Mouse (Mus musculus): ENCODE measurements around the gene Trmt1. TPM values are rescaled to one million over a fixed set of nuclear protein-coding genes. Genes with fewer than 3 reads are reported as not detected.

Trmt1 gene
- polyA plus RNA-seq, 1 experiment = 145 TPM

- Histone ChIP-seq H3K4me3 (ENCODE audit: insufficient read depth, low read length) (no peak overlapping the region), H3K4me1 (ENCODE audit: control insufficient read depth, insufficient read depth, low read length) (peaks cover 32% of the 10 kb centered on the region), H3K27ac (ENCODE audit: insufficient read depth, low read length) (peak overlapping the region; percentile 30; the same call in 1 of the 2 replicates)
- no peak for TF ChIP-seq CTCF (IDR thresholded peaks at IDR 0.05; ENCODE audit: extremely low read depth, insufficient read depth, low read length)
Observed at GRCm38 (mm10) chr8:84740895-84741843, 55.1 kb downstream of the Trmt1 start.

GRCm38 (mm10) chr8:84742171-84743053, 56.3 kb downstream of the Trmt1 start:
- H3K4me1 ChIP-seq (ENCODE audit: control insufficient read depth, insufficient read depth, low read length) = peaks cover 39% of the 10 kb centered on the region
- H3K27ac ChIP-seq (ENCODE audit: insufficient read depth, low read length) = peak overlapping the region; percentile 30; the same call in 1 of the 2 replicates
- TF ChIP-seq CTCF (IDR thresholded peaks at IDR 0.05; ENCODE audit: extremely low read depth, insufficient read depth, low read length) = no peak
- no peak for TF ChIP-seq POLR2A (IDR thresholded peaks at IDR 0.05; ENCODE audit: extremely low read depth, insufficient read depth, low read length)
- H3K4me3 ChIP-seq (ENCODE audit: insufficient read depth, low read length) = no peak overlapping the region

GRCm38 (mm10) chr8:84743054-84743415, 56.9 kb downstream of the Trmt1 start:
- no peak overlapping the region for H3K27ac ChIP-seq (ENCODE audit: insufficient read depth, low read length)
- TF ChIP-seq CTCF (IDR thresholded peaks at IDR 0.05; ENCODE audit: extremely low read depth, insufficient read depth, low read length) (no peak), POLR2A (IDR thresholded peaks at IDR 0.05; ENCODE audit: extremely low read depth, insufficient read depth, low read length) (no peak)
- no peak overlapping the region for H3K4me3 ChIP-seq (ENCODE audit: insufficient read depth, low read length)
- H3K4me1 ChIP-seq (ENCODE audit: control insufficient read depth, insufficient read depth, low read length) = peaks cover 37% of the 10 kb centered on the region

GRCm38 (mm10) chr8:84743517-84744420, 57.7 kb downstream of the Trmt1 start:
- no peak overlapping the region; the same call in 1 of the 2 replicates for H3K27ac ChIP-seq (ENCODE audit: insufficient read depth, low read length)
- TF ChIP-seq CTCF (IDR thresholded peaks at IDR 0.05; ENCODE audit: extremely low read depth, insufficient read depth, low read length) = no peak
- no peak overlapping the region for H3K4me3 ChIP-seq (ENCODE audit: insufficient read depth, low read length)
- H3K4me1 ChIP-seq (ENCODE audit: control insufficient read depth, insufficient read depth, low read length) = peaks cover 33% of the 10 kb centered on the region

- H3K4me3 ChIP-seq (ENCODE audit: insufficient read depth, low read length) = no peak overlapping the region
- no peak for TF ChIP-seq CTCF (IDR thresholded peaks at IDR 0.05; ENCODE audit: extremely low read depth, insufficient read depth, low read length)
- no peak for TF ChIP-seq POLR2A (IDR thresholded peaks at IDR 0.05; ENCODE audit: extremely low read depth, insufficient read depth, low read length)
- H3K4me1 ChIP-seq (ENCODE audit: control insufficient read depth, insufficient read depth, low read length) = peaks cover 35% of the 10 kb centered on the region
- no peak overlapping the region for H3K27ac ChIP-seq (ENCODE audit: insufficient read depth, low read length)
Observed at GRCm38 (mm10) chr8:84745032-84745925, 59.2 kb downstream of the Trmt1 start.

Other genes starting within 250 kb of the Trmt1 start
- gene Ier2, start 23.5 kb upstream of the Trmt1 start, polyA plus RNA-seq (2012; rRNA removed) = 9.6 and 13.4 TPM in 2 replicates
- 86.5 and 86.7 TPM in 2 replicates for gene Nacc1, start 1.6 kb downstream of the Trmt1 start, polyA plus RNA-seq (2012; rRNA removed)
- gene Lyl1, start 15.2 kb downstream of the Trmt1 start, polyA plus RNA-seq (2012; rRNA removed) = 3.3 and 3.4 TPM in 2 replicates
- gene G430095P16Rik, start 36.7 kb downstream of the Trmt1 start, polyA plus RNA-seq (2012; rRNA removed) = 0.30 and 0.42 TPM in 2 replicates
- gene Nfix, start 114.0 kb downstream of the Trmt1 start, polyA plus RNA-seq (2012; rRNA removed) = 82.8 and 89.1 TPM in 2 replicates
- gene Dand5, start 136.5 kb downstream of the Trmt1 start, polyA plus RNA-seq (2012; rRNA removed) = 14.9 and 16.0 TPM in 2 replicates
- gene Gadd45gip1, start 145.2 kb downstream of the Trmt1 start, polyA plus RNA-seq (2012; rRNA removed) = 26.0 and 31.2 TPM in 2 replicates
- gene Rad23a, start 154.4 kb downstream of the Trmt1 start, polyA plus RNA-seq (2012; rRNA removed) = 84.7 and 85.9 TPM in 2 replicates
- 437 and 467 TPM in 2 replicates for gene Calr, start 160.6 kb downstream of the Trmt1 start, polyA plus RNA-seq (2012; rRNA removed)
- 58.7 and 60.4 TPM in 2 replicates for gene Farsa, start 170.7 kb downstream of the Trmt1 start, polyA plus RNA-seq (2012; rRNA removed)
- 3.7 and 4.2 TPM in 2 replicates for gene Syce2, start 185.8 kb downstream of the Trmt1 start, polyA plus RNA-seq (2012; rRNA removed)
- 81.5 and 91.9 TPM in 2 replicates for gene Gcdh, start 207.6 kb downstream of the Trmt1 start, polyA plus RNA-seq (2012; rRNA removed)
- 0.23 and 0.35 TPM in 2 replicates for gene Klf1, start 215.6 kb downstream of the Trmt1 start, polyA plus RNA-seq (2012; rRNA removed)
- gene Dnase2a, start 222.3 kb downstream of the Trmt1 start, polyA plus RNA-seq (2012; rRNA removed) = 6.1 and 6.7 TPM in 2 replicates